Mouse (Mus musculus) MN1 (cell line): ENCODE measurements around the gene Dop1a.
"Not testable (repeated sequence)": the region's sequence is repeated elsewhere in the genome, so short reads cannot be mapped to it uniquely, and the experiment has no call there.

Experiments used
- DNase-seq: peaks from one replicate; pipeline ENCODE4 v3.0.0-alpha.2; 2016; ENCODE audit warnings: low spot score

Gene Dop1a

DNA sequence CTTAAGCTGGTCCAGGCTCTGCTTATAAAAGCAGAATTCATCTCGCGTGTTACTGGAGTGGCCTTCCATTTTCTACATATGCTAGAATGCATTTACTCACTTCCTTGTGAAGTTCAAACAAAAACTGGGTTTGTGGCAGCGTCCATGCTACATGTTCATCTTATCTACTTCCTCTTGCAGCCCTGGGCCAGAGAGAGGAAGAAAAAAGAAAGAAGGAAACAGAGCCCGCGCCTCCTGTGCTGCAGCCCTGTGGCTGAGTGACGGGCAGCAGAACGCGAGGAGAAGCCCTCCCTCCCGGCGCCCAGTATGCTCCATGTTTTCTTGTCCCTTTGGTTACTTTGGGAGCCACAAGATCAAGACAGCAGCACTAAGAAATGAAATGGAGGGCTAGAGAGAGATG is 112.7 kb downstream of the Dop1a start:
- no peak for DNase-seq

DNA sequence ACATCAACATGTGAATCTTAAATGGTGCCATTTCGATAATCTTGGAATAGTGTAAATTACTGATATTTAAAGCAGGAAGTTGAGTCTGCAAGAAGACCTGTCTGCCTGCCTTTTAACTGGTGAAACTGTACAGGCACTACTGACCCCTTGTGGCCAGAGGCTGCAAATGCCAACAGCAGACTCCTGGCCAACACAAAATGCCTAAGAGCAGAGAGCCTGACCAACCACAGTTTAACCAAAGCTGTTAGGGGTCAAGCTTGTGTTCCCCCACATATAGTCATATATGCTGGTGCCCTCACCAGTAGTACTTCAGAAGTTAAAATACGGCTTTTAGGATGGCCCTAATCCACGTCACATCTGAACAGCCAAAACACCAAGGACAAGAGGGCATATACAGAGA is 116.8 kb downstream of the Dop1a start:
- peak; percentile 50 for DNase-seq

DNA sequence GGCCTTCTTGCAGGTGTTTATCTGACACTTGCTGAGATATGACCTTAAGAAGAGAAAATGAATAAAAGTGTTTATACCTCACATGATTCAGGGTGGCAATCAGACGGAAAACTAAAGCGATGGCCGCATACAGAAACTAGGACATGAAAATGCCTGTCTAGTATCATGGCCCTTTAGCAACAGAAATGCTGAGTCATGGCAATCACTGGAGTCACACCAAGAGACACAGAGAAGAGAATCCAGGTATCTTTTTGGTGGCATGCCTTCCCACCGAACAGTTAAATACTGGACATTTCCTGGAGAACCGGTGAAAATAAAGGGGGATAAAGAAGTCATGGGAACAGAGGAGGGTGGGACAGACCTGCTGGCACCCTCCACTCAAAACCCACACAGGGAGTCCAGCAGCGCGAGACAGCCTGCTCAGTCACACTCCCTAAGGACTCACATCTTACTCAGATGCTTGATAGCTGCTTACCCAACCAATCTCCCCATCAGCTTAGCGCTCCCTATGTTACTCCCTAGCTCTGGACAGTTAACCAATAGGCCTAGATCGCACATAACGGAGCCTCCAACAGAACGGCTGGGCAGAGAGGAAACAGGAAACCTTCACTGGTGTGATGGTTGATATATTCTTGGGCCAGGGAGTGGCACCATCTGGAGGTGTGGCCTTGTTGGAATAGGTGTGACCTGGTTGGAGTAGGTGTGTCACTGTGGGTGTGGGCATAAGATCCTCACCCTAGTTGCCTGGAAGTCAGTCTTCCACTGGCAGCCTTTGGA is 120.3 kb downstream of the Dop1a start:
- no peak for DNase-seq

DNA sequence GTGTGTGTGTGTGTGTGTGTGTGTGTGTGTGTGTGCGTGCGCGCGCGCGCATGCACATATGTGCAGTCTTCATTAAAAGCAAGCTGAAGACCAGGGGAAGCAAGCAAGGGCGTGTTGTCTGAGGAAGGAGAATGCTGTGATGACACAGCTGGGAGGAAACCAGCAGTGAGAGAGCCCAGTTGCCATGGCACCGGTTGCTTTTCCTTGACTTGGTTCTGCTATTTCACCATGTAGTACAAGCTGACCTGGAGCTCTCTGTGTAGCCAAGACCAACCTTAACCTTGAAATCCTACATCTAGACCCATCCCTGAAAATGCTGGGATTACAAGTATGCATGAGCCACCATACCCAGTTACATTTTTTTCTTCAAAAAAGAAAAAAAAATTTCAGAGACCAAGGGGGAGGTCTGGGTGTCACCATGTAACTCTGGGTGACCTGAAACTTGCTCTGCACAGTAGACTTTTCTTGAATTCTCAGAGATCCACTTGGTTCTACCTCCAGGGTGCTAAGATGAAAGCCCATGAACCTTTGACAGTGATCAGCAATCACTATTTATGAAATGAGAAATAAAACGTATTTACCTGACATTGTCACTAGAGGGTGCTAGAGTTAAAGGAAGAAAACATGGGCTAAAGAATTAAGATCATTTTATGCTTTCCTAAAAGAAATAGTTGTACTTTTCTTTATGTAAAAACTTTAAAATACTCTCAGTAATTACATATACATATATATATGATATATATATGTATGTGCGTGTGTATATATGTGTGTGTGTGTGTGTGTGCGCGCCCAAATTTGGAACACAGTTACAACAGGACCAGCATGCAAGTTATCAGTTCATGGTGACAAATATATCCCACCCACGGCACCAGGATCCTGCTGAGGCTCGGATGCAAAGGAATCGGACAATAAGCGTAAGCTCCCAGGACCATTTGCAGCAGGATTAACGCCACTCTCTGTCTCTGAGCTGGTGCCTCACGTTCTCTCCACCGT is 126.0 kb downstream of the Dop1a start:
- DNase-seq, result peak; percentile 57

DNA sequence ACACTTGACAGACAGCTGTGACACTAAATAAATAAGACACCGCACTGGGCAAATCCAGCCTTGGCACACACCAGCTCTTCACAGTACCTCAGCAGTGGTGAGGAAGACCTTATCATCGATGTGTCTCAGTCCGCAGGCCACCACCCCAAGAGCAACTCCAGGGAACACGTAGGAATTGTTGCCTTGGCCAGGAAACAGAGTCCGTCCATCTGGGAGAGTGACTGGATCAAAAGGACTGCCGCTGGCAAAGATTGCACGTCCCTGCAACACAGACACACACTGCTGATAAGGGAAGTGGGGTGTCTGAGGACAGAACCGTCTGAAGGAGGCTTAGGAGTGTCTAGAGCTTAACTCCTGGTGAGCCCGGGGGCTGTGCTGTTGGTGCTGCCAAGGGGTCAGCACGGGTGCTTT is 127.4 kb downstream of the Dop1a start:
- not testable (repeated sequence) for DNase-seq

DNA sequence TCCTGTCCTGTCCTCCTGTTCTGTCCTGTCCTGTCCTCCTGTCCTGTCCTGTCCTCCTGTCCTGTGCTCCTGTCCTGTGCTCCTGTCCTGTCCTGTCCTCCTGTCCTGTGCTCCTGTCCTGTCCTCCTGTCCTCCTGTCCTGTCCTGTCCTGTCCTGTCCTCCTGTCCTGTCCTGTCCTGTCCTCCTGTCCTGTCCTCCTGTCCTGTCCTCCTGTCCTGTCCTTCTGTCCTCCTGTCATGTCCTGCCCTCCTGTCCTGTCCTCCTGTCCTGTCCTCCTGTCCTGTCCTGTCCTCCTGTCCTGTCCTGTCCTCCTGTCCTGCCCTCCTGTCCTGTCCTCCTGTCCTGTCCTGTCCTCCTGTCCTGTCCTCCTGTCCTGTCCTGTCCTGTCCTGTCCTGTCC is 130.0 kb downstream of the Dop1a start:
- not testable (repeated sequence) for DNase-seq

DNA sequence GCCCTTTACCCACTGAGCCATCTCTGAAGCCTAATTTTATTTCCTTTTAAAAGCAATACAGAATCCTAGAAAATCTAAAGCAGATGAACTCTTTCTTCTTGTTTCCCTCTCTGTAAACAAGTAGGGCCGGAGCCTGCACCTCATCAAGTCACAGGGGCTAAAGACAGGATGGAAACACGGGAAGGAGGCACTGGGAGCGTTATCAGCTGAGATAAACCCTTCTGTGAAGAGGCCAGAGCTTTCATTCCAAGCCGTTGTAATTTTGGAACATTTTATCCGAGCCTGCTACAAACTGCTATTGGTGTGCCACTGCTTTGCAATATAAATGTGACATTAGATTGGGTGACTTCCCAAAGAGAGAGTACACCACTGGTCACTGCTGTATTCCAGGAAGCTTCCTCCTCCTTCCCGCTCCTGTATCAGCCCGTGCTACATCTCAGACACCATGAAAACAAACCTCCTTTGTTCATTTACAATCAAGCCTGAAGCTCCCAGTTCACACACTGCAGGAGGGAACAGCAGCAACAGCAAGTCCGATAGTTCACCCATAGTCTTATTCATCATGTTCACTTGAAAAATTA is 132.9 kb downstream of the Dop1a start:
- no peak for DNase-seq
